ENCODE assay signal across 24 mouse cellular contexts in genomic region chr10:67951690-67952089, GRCm38 (mm10). TPM values are rescaled to one million over a fixed set of nuclear protein-coding genes. Genes with fewer than 3 reads are reported as not detected.
DNase-seq lines count a peak whose midpoint lies in the region; ATAC-seq and TF ChIP-seq lines count a peak whose summit lies in the region.
"Had no signal": no experiment of that assay in that cellular context is flagged by ENCODE, and none has a peak within 500 bp of the region (broad histone marks: within the 10 kb centered on the region; RNA-seq: fewer than 3 reads in every experiment).

No protein-coding gene starts in this region.

- no peak for TF ChIP-seq CTCF in lung, embryonic 14.5 days (IDR thresholded peaks at IDR 0.05; ENCODE audit: low read depth)
- TF ChIP-seq CTCF in lung, adult 2 months (IDR thresholded peaks at IDR 0.05; ENCODE audit: insufficient read depth, low read length) = no peak

- no peak overlapping the region; the same call in 1 of the 2 replicates for H3K27ac ChIP-seq in lung, embryonic 14.5 days (ENCODE audit: low read depth)
- H3K27ac ChIP-seq in lung, embryonic 16.5 days (ENCODE audit: low read length) = peak overlapping the region; percentile 3; the same call in 1 of the 2 replicates
- H3K27ac ChIP-seq: embryonic facial prominence, embryonic 10.5 days; embryonic facial prominence, embryonic 12.5 days; forebrain, embryonic 13.5 days; forebrain, embryonic 15.5 days had no signal

- H3K9me3 ChIP-seq in lung, embryonic 14.5 days (ENCODE audit: low read depth, low read length) = no peaks in the 10 kb centered on the region
- no peaks in the 10 kb centered on the region for H3K9me3 ChIP-seq in lung, embryonic 16.5 days (ENCODE audit: control insufficient read depth, low read length)
- H3K9me3 ChIP-seq: embryonic facial prominence, embryonic 10.5 days; embryonic facial prominence, embryonic 12.5 days; forebrain, embryonic 13.5 days; forebrain, embryonic 15.5 days had no signal

- TF ChIP-seq POLR2A in lung, adult 2 months (IDR thresholded peaks at IDR 0.05; ENCODE audit: borderline replicate concordance, extremely low read depth, low read depth, low read length) = no peak

- no peak overlapping the region for H3K9ac ChIP-seq in lung, embryonic 14.5 days
- no peak overlapping the region for H3K9ac ChIP-seq in lung, embryonic 16.5 days (ENCODE audit: low read length)
- H3K9ac ChIP-seq: embryonic facial prominence, embryonic 12.5 days; forebrain, embryonic 13.5 days; forebrain, embryonic 15.5 days had no signal

- no peak for ATAC-seq in lung, embryonic 14.5 days (ENCODE audit: insufficient read depth)
- ATAC-seq in lung, embryonic 16.5 days (ENCODE audit: low read depth) = 0 out of 2 replicates have a peak, but pooled peaks have one; percentile 59
- ATAC-seq: activated CD4-positive, CD25-positive, alpha-beta regulatory T cell, adult 4 months; CD4-positive, CD25-positive, alpha-beta regulatory T cell, adult 4 months; forebrain, embryonic 13.5 days; forebrain, embryonic 15.5 days; Patski had no signal

- no peaks in the 10 kb centered on the region for H3K27me3 ChIP-seq in lung, embryonic 14.5 days (ENCODE audit: insufficient read depth, low read length)
- no peaks in the 10 kb centered on the region for H3K27me3 ChIP-seq in lung, embryonic 16.5 days (ENCODE audit: control insufficient read depth, insufficient read depth, low read depth, low read length)
- H3K27me3 ChIP-seq: CH12.LX; embryonic facial prominence, embryonic 12.5 days; forebrain, embryonic 13.5 days; forebrain, embryonic 15.5 days had no signal

- H3K4me2 ChIP-seq in lung, embryonic 14.5 days = no peak overlapping the region
- H3K4me2 ChIP-seq in lung, embryonic 16.5 days (ENCODE audit: low read depth, low read length) = 0 out of 2 replicates have a peak overlapping the region, but pooled peaks have one; percentile 4
- H3K4me2 ChIP-seq: embryonic facial prominence, embryonic 12.5 days; forebrain, embryonic 13.5 days; forebrain, embryonic 15.5 days had no signal

- DNase-seq in lung, embryonic 14.5 days = peak; percentile 38
- DNase-seq in lung, postnatal 10 days = no peak
- DNase-seq in lung, adult 2 months = no peak
- DNase-seq in lung, postnatal 25 days (ENCODE audit: low spot score) = peak; percentile 29
- DNase-seq in lung, postnatal 4 days = no peak
- DNase-seq: adrenal gland, adult 8-10 months; adrenal gland, postnatal 14 days; adrenal gland, postnatal 36 days; B cell, adult 2 months; cerebellum, adult 11-12 months; cerebellum, adult 2 months; cerebellum, adult 9-10 months; cerebellum, postnatal 10 days; cerebellum, postnatal 25 days had no signal

- no peak overlapping the region for H3K4me3 ChIP-seq in lung, embryonic 14.5 days (ENCODE audit: low read depth, low read length)
- H3K4me3 ChIP-seq in lung, embryonic 16.5 days (ENCODE audit: low read length) = no peak overlapping the region
- H3K4me3 ChIP-seq in lung, adult 2 months (replicated peaks; ENCODE audit: extremely low read depth, low read depth, low read length) = no peak overlapping the region
- H3K4me3 ChIP-seq: embryonic facial prominence, embryonic 10.5 days; embryonic facial prominence, embryonic 12.5 days; forebrain, embryonic 13.5 days; forebrain, embryonic 15.5 days had no signal

- no peaks in the 10 kb centered on the region for H3K4me1 ChIP-seq in lung, embryonic 14.5 days (ENCODE audit: insufficient read depth)
- H3K4me1 ChIP-seq in lung, embryonic 16.5 days (replicated peaks; ENCODE audit: control insufficient read depth, insufficient read depth, low read length) = no peaks in the 10 kb centered on the region
- H3K4me1 ChIP-seq in lung, adult 2 months (ENCODE audit: control insufficient read depth, insufficient read depth, low read length) = peaks cover 2% of the 10 kb centered on the region; the same call in 1 of the 2 replicates
- H3K4me1 ChIP-seq: embryonic facial prominence, embryonic 10.5 days; embryonic facial prominence, embryonic 12.5 days; forebrain, embryonic 13.5 days; forebrain, embryonic 15.5 days had no signal

- 48% methylated on average over 4 of the region's 4 CpGs for WGBS in lung, embryonic 14.5 days
- WGBS in lung, embryonic 16.5 days = 39% methylated on average over 4 of the region's 4 CpGs
- WGBS in lung, adult 2 months = 53% methylated on average over 4 of the region's 4 CpGs

- H3K36me3 ChIP-seq in lung, embryonic 14.5 days (ENCODE audit: insufficient read depth) = no peaks in the 10 kb centered on the region
- H3K36me3 ChIP-seq in lung, embryonic 16.5 days (ENCODE audit: control insufficient read depth, insufficient read depth, low read length) = no peaks in the 10 kb centered on the region
- H3K36me3 ChIP-seq: embryonic facial prominence, embryonic 10.5 days; embryonic facial prominence, embryonic 12.5 days; forebrain, embryonic 15.5 days; G1E had no signal

RNA-seq across cellular contexts. Expression of gene Rtkn2, which starts 27.7 kb away (rescaled TPM):
- 14.9 and 16.0 TPM in 2 replicates for polyA plus RNA-seq in lung, embryonic 14.5 days (2014; fragmentation: Nextera tagmentation; extraction: Ambion mirVana)
- 14.5 and 14.6 TPM in 2 replicates for polyA plus RNA-seq in lung, embryonic 16.5 days (2015; fragmentation: Nextera tagmentation; extraction: Ambion mirVana)
- 37.1 and 56.1 TPM in 2 replicates for polyA plus RNA-seq in lung, adult 2 months (2012; rRNA removed)
- polyA plus RNA-seq: G1E had no signal

RNA-seq across cellular contexts. Expression of gene Zfp365, which starts 39.2 kb away (rescaled TPM):
- polyA plus RNA-seq in lung, embryonic 14.5 days (2014; fragmentation: Nextera tagmentation; extraction: Ambion mirVana) = 1.9 and 2.2 TPM in 2 replicates
- polyA plus RNA-seq in lung, embryonic 16.5 days (2015; fragmentation: Nextera tagmentation; extraction: Ambion mirVana) = 0.83 and 0.98 TPM in 2 replicates
- 5.0 and 5.1 TPM in 2 replicates for polyA plus RNA-seq in lung, adult 2 months (2012; rRNA removed)
- polyA plus RNA-seq: G1E had no signal

Comparison
In these comparisons a context has a peak if more than half of its experiments do, and no peak if none do; other contexts are left out.
1. DNase-seq: peak in lung, embryonic 14.5 days (single experiment) and lung, postnatal 25 days (single experiment); none in lung, postnatal 10 days (single experiment), lung, adult 2 months (single experiment) and lung, postnatal 4 days (0 of 2).